Mouse (Mus musculus): ENCODE measurements at regions not wholly inside any gene's neighbourhood (a gene's known extent, or its start where the extent isn't known, plus 50 kb on each side); places are given as distances from the start of the nearest gene placed in this dataset.
"Not testable (repeated sequence)": the region's sequence is repeated elsewhere in the genome, so short reads cannot be mapped to it uniquely, and the experiment has no call there.

DNA sequence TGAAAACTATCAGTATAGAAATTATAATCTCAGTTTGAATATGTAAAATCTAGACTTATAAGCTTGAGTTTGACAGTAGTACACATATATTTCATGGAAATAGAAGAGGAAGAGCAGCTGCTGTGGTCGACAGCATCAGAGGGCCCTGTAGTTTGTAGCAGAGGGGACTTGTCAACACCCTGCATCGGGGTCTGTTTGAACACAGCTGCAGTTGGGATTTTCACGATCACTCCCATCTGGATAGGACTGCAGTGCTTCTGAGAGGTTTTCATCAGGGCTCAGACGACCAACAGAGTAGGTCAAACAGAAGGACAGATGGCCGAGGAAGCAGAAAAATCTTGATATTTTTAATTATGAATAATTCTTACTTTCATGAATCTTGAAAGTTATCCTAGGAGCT, 523.8 kb downstream of the Tpm3-rs7 start:
- DNase-seq (ENCODE audit: low read depth, low spot score) = no peak

DNA sequence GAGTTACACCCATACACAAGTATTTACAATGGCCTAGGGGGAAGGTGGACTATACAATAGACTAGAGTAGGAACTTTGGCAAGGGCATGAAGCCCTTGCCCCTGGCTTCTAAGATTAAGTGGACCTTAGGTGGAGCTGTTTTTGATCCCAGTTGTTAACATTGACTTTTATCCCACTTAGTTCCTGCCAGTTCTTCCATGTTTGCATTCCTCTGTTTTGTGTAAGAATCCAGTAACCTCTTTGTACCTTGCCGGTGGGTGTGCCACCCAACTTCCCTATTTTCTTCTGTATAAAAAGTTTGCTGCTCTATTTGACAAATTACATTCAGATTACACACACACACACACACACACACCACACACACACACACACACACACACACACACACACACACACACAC, 533.4 kb downstream of the Tpm3-rs7 start:
- DNase-seq (ENCODE audit: low read depth, low spot score) = not testable (repeated sequence)

DNA sequence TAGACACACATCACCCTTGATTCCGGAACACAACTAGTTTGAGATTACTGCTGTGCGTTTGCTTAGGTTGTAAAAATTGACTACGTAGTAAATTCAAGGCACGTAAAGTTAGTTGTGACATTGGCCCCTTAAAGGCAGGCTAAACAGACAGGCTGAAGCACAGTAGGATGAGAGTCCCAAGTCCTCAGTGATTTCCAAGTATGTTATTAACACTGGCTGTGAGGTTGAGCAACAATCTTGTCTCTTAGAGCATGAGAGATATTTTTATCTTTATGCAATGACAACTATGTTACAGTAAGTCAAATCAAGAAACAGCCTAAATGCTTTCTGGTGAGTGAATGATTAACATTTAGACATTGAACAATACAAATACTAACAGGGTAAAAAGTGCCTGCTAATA, 538.6 kb downstream of the Tpm3-rs7 start:
- no peak for DNase-seq (ENCODE audit: low read depth, low spot score)

DNA sequence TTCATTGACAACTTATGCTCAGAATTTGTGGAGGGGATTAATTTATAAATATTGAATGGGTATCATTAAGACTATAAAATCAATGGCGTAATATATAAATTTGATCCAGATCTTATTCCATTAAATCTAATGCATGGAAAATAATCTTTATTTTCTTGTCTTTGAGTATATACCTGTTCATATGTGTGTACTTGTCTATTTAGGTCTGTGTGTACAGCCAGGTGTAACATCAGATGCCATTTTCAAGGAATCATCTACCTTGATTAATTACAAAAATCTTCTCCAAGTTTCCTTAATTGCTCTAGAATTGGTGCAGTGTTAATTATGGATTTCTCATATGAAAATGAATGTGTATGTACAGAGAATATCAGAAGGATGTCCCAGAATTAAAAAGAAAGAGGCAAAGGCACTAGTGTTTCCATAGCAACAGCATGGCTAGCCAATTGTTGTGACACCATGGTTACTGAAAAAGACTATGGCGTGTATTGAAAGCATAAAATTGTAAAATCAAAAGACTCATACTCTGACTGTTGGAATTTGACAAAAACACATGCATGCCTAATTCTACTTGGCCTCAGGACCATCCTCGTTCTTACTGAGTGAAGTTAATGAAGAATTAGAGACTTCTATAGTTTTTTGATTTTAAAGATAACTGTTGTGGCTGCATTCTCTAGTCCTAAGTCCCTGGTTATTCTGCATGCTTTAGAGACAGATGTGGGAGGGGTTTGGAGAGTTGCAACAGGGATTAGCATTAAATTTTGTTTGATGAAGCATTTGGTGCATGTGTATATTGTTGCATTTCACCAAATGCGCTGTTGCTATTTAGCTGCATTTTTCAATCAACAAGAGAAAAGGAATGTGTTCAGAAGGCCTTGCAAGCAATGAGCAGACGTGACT, 553.0 kb downstream of the Tpm3-rs7 start:
- DNase-seq (ENCODE audit: low read depth, low spot score) = peak; percentile 51

DNA sequence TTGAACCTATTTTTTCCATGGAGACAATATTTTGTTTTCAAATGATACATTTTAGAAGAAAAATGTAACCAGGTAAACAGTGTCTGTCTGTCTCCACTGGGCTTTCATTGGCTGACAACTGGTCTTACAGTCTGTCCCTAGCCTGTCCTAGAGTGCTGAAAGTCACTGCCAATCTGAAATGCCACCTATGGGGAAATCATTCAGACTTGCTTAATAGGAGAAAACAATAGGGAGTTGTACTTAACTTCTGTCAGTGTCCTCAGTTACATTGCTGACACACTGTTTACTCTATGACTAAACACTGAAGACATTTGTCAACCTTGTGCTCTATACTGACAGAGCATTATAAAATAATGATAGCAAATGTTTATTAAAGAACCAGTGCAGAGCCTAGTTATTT, 569.2 kb downstream of the Tpm3-rs7 start:
- no peak for DNase-seq (ENCODE audit: low read depth, low spot score)

DNA sequence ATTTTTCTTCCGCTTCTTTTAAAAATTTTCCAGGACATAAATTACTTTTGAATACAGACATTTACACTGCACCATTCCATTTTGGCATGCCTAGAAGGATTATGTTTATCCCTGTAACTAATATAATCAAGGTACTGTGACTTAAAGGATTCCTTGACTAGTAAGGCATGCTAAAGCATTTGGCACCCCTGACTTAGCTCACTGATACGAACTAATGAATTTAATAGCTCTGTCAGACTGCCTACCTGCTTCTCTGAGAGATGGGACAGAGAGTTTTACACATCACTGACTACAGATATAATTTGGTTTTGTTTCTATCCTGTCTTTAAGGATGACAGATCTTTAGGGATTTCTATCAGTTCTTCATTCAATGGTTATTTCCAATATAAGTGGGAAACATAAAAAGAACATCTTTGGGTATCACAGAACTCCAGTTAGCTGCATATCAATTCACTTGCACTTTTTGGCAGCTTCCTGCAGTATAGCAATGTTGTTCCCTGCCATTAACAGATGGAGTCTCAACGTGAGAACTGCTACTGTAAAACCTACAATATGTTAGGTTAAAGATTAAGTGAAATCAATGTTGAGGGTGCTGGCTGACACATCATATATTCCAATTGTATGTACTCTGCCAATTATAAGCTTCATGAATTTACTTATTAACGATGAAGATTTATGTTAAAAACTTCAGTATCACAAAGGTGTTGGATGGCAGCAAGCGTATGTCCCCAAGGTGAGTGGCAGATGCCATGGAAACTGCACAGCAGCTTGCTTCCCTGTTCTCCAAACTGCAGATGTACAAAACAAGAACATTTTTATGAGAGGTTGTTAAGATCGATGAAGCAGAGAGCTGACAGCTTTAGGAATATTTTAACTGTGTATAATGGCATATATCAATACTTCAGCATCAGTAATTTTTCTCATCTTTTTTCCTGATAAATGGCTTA, 572.8 kb downstream of the Tpm3-rs7 start:
- DNase-seq (ENCODE audit: low read depth, low spot score) = no peak

DNA sequence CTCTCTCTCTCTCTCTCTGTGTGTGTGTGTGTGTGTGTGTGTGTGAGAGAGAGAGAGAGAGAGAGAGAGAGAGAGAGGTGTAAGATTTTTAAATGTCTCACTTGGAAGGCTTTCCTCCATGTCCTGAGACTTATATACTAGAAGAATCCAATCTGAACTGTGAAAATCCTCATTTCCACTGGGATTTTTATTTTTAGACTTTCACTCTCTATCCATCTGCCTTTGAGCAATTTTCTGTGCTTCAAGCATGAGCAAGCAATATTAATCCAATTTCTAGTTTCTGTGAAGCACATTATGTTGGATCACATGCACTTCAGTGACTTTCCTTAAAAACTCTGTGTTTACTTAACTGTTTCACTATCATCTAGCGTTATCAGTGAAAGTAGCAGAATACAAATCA, 616.4 kb downstream of the Tpm3-rs7 start:
- DNase-seq (ENCODE audit: low read depth, low spot score) = no peak

DNA sequence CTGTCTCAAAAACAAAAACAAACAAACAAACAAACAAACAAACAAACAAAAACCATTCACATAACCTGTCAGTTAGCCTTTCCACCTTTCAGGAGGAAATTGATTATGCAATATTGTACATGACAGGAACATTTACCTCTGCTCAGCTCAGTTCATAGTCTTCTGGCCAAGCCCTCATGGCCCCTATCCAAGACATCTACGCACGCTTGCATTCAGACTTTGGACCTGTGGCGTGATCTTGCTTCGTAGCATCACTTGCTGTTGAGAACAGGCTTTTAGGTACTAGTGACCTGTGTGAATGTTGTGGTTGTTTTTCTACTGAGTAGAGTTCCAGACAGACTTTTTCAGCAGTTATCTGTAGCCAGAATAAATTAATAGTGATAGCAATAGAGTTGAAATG, 619.4 kb downstream of the Tpm3-rs7 start:
- no peak for DNase-seq (ENCODE audit: low read depth, low spot score)
